Mouse (Mus musculus): ENCODE measurements around the gene Arhgef12. TPM values are rescaled to one million over a fixed set of nuclear protein-coding genes. Genes with fewer than 3 reads are reported as not detected.

Arhgef12 gene
- total and polyA plus RNA-seq, 3 experiments, result 11.8 to 33.5 (median 14.7) TPM

- no peak for DNase-seq (ENCODE audit: low read depth, low spot score)
- H3K9ac ChIP-seq (ENCODE audit: control insufficient read depth, low read depth, low read length, poor library complexity, severe bottlenecking), result no peak overlapping the region
- peaks cover 6 to 33% of the 10 kb centered on the region in 2 experiments for H3K4me1 ChIP-seq (ENCODE audit: control insufficient read depth in 1 of 2, insufficient read depth in 2 of 2, low read length in 2 of 2)
- H3K79me2 ChIP-seq (ENCODE audit: control insufficient read depth, insufficient read depth, low read length, poor library complexity), result no peaks in the 10 kb centered on the region
- TF ChIP-seq ZC3H11A (IDR thresholded peaks at IDR 0.05; ENCODE audit: low read depth, low read length), result no peak
- H3K9me3 ChIP-seq (replicated peaks; ENCODE audit: insufficient read depth, low read length), result no peaks in the 10 kb centered on the region
- peaks cover 0 to 15% of the 10 kb centered on the region in 2 experiments; a peak in 2 of 4 replicates for H3K36me3 ChIP-seq (ENCODE audit: control insufficient read depth in 1 of 2, insufficient read depth in 2 of 2, low read length in 2 of 2)
- peaks cover 3 to 4% of the 10 kb centered on the region in 2 experiments for H3K27me3 ChIP-seq (ENCODE audit: control insufficient read depth in 1 of 2, insufficient read depth in 2 of 2, low read length in 2 of 2)
- H3K27ac ChIP-seq (ENCODE audit: control insufficient read depth, low read depth, low read length), result no peak overlapping the region
- no peak overlapping the region for H3K4me3 ChIP-seq (ENCODE audit: control insufficient read depth in 1 of 2, insufficient read depth in 1 of 2, low read depth in 2 of 2, low read length in 2 of 2)
Observed at GRCm38 (mm10) chr9:43151779-43152178, 44.7 kb upstream of the Arhgef12 start.

GRCm38 (mm10) chr9:43150957-43151356, 43.9 kb upstream of the Arhgef12 start:
- peak; percentile 68 for DNase-seq (ENCODE audit: low read depth, low spot score)
- H3K9ac ChIP-seq (ENCODE audit: control insufficient read depth, low read depth, low read length, poor library complexity, severe bottlenecking), result no peak overlapping the region; the same call in 1 of the 2 replicates

GRCm38 (mm10) chr9:43150075-43150474, 43.0 kb upstream of the Arhgef12 start:
- no peaks in the 10 kb centered on the region for H3K79me2 ChIP-seq (ENCODE audit: control insufficient read depth, insufficient read depth, low read length, poor library complexity)
- peak; percentile 90 for DNase-seq (ENCODE audit: low read depth, low spot score)
- H3K4me3 ChIP-seq (ENCODE audit: control insufficient read depth in 1 of 2, insufficient read depth in 1 of 2, low read depth in 2 of 2, low read length in 2 of 2), result peak overlapping the region; percentile 30 to 46; a peak in 2 of 4 replicates
- H3K36me3 ChIP-seq (ENCODE audit: control insufficient read depth in 1 of 2, insufficient read depth in 2 of 2, low read length in 2 of 2), result peaks cover 0 to 15% of the 10 kb centered on the region in 2 experiments; a peak in 2 of 4 replicates
- H3K9ac ChIP-seq (ENCODE audit: control insufficient read depth, low read depth, low read length, poor library complexity, severe bottlenecking), result no peak overlapping the region
- H3K27ac ChIP-seq (ENCODE audit: control insufficient read depth, low read depth, low read length), result peak overlapping the region; percentile 36
- H3K9me3 ChIP-seq (replicated peaks; ENCODE audit: insufficient read depth, low read length), result no peaks in the 10 kb centered on the region
- H3K4me1 ChIP-seq (ENCODE audit: control insufficient read depth in 1 of 2, insufficient read depth in 2 of 2, low read length in 2 of 2), result peaks cover 6 to 33% of the 10 kb centered on the region in 2 experiments
- H3K27me3 ChIP-seq (ENCODE audit: control insufficient read depth in 1 of 2, insufficient read depth in 2 of 2, low read length in 2 of 2), result peaks cover 2 to 3% of the 10 kb centered on the region in 2 experiments
- peak; percentile 69 for TF ChIP-seq MAX (IDR thresholded peaks at IDR 0.05; ENCODE audit: low read length)
- TF ChIP-seq ZC3H11A (IDR thresholded peaks at IDR 0.05; ENCODE audit: low read depth, low read length), result no peak
- TF ChIP-seq TBP (IDR thresholded peaks at IDR 0.05; ENCODE audit: low read depth, low read length), result 0 out of 2 replicates have a peak, but pooled peaks have one; percentile 21
- 0 out of 2 replicates have a peak, but pooled peaks have one; percentile 9 for TF ChIP-seq ZNF384 (IDR thresholded peaks at IDR 0.05; ENCODE audit: low read depth, low read length)
- TF ChIP-seq RCOR1 (IDR thresholded peaks at IDR 0.05; ENCODE audit: low read depth, low read length), result peak; percentile 82; the same call in 1 of the 2 replicates
- TF ChIP-seq EP300 (IDR thresholded peaks at IDR 0.05; ENCODE audit: low read depth in 1 of 2, low read length in 2 of 2), result peak; percentile 72 to 77
- no peak for TF ChIP-seq MYB (IDR thresholded peaks at IDR 0.05; ENCODE audit: low read depth, low read length)
- TF ChIP-seq SMC3 (IDR thresholded peaks at IDR 0.05; ENCODE audit: low read depth, low read length), result 0 out of 2 replicates have a peak, but pooled peaks have one; percentile 8
- TF ChIP-seq MYC (IDR thresholded peaks at IDR 0.05; ENCODE audit: low read depth, low read length), result peak; percentile 77; the same call in 1 of the 2 replicates
- TF ChIP-seq E2F4 (IDR thresholded peaks at IDR 0.05; ENCODE audit: borderline replicate concordance, low read depth, low read length), result 0 out of 2 replicates have a peak, but pooled peaks have one; percentile 36
- peak; percentile 70 for TF ChIP-seq SIN3A (IDR thresholded peaks at IDR 0.05; ENCODE audit: low read length)
- TF ChIP-seq TAL1 (IDR thresholded peaks at IDR 0.05; ENCODE audit: low read length), result 0 out of 2 replicates have a peak, but pooled peaks have one; percentile 4
- TF ChIP-seq UBTF (IDR thresholded peaks at IDR 0.05; ENCODE audit: borderline replicate concordance, insufficient read depth, low read depth, low read length), result no peak
- TF ChIP-seq RAD21 (IDR thresholded peaks at IDR 0.05; ENCODE audit: low read depth, low read length), result no peak
- TF ChIP-seq NRF1 (IDR thresholded peaks at IDR 0.05; ENCODE audit: insufficient read depth, low read depth, low read length, poor library complexity, severe bottlenecking), result peak; percentile 79

More at GRCm38 (mm10) chr9:43150957-43151356, 43.9 kb upstream of the Arhgef12 start:
- Histone ChIP-seq H3K4me3 (ENCODE audit: control insufficient read depth in 1 of 2, insufficient read depth in 1 of 2, low read depth in 2 of 2, low read length in 2 of 2) (0 out of 4 replicates have a peak overlapping the region, but pooled peaks of 1 of the 2 experiments have one; percentile 10), H3K9me3 (replicated peaks; ENCODE audit: insufficient read depth, low read length) (no peaks in the 10 kb centered on the region), H3K27me3 (ENCODE audit: control insufficient read depth in 1 of 2, insufficient read depth in 2 of 2, low read length in 2 of 2) (peaks cover 3 to 4% of the 10 kb centered on the region in 2 experiments), H3K36me3 (ENCODE audit: control insufficient read depth in 1 of 2, insufficient read depth in 2 of 2, low read length in 2 of 2) (peaks cover 0 to 15% of the 10 kb centered on the region in 2 experiments; a peak in 2 of 4 replicates), H3K27ac (ENCODE audit: control insufficient read depth, low read depth, low read length) (peak overlapping the region; percentile 36), H3K4me1 (ENCODE audit: control insufficient read depth in 1 of 2, insufficient read depth in 2 of 2, low read length in 2 of 2) (peaks cover 6 to 33% of the 10 kb centered on the region in 2 experiments), H3K79me2 (ENCODE audit: control insufficient read depth, insufficient read depth, low read length, poor library complexity) (no peaks in the 10 kb centered on the region)
- TF ChIP-seq POLR2AphosphoS2 (IDR thresholded peaks at IDR 0.05; ENCODE audit: low read length), result no peak
- TF ChIP-seq EP300 (IDR thresholded peaks at IDR 0.05; ENCODE audit: low read depth in 1 of 2, low read length in 2 of 2), result peak; percentile 67; a peak in 2 of 4 replicates
- TF ChIP-seq POLR2A (IDR thresholded peaks at IDR 0.05; ENCODE audit: control insufficient read depth in 1 of 2, insufficient read depth in 1 of 2, low read depth in 1 of 2, low read length in 2 of 2, poor library complexity in 1 of 2), result no peak
- no peak for TF ChIP-seq NELFE (IDR thresholded peaks at IDR 0.05; ENCODE audit: low read depth, low read length)
- TF ChIP-seq GABPA (IDR thresholded peaks at IDR 0.05; ENCODE audit: low read depth, low read length), result no peak
- no peak for TF ChIP-seq MAFK (IDR thresholded peaks at IDR 0.05; ENCODE audit: borderline replicate concordance, low read depth, low read length)
- TF ChIP-seq ZNF384 (IDR thresholded peaks at IDR 0.05; ENCODE audit: low read depth, low read length), result peak; percentile 84
- peak; percentile 63; the same call in 1 of the 2 replicates for TF ChIP-seq RCOR1 (IDR thresholded peaks at IDR 0.05; ENCODE audit: low read depth, low read length)
- TF ChIP-seq MYB (IDR thresholded peaks at IDR 0.05; ENCODE audit: low read depth, low read length), result 0 out of 2 replicates have a peak, but pooled peaks have one; percentile 10
- peak; percentile 78 for TF ChIP-seq TCF12 (IDR thresholded peaks at IDR 0.05; ENCODE audit: low read depth, low read length)
- TF ChIP-seq CTCF (IDR thresholded peaks at IDR 0.05 in 2 of 3, conservative IDR thresholded peaks at IDR 0.05 in 1 of 3; ENCODE audit: control insufficient read depth in 1 of 3, insufficient read depth in 1 of 3, low read depth in 2 of 3, low read length in 3 of 3, poor library complexity in 1 of 3, severe bottlenecking in 1 of 3), result no peak
- TF ChIP-seq NRF1 (IDR thresholded peaks at IDR 0.05; ENCODE audit: insufficient read depth, low read depth, low read length, poor library complexity, severe bottlenecking), result no peak
- no peak for TF ChIP-seq USF1 (IDR thresholded peaks at IDR 0.05; ENCODE audit: low read depth, low read length)
- no peak for TF ChIP-seq TBP (IDR thresholded peaks at IDR 0.05; ENCODE audit: low read depth, low read length)
- TF ChIP-seq RAD21 (IDR thresholded peaks at IDR 0.05; ENCODE audit: low read depth, low read length), result no peak
- TF ChIP-seq UBTF (IDR thresholded peaks at IDR 0.05; ENCODE audit: borderline replicate concordance, insufficient read depth, low read depth, low read length), result no peak
- TF ChIP-seq ZMIZ1 (IDR thresholded peaks at IDR 0.05; ENCODE audit: low read depth, low read length), result no peak
- peak; percentile 84 for TF ChIP-seq ETS1 (IDR thresholded peaks at IDR 0.05; ENCODE audit: low read depth, low read length)
- 0 out of 2 replicates have a peak, but pooled peaks have one; percentile 28 for TF ChIP-seq SIN3A (IDR thresholded peaks at IDR 0.05; ENCODE audit: low read length)
- 0 out of 2 replicates have a peak, but pooled peaks have one; percentile 43 for TF ChIP-seq GATA1 (IDR thresholded peaks at IDR 0.05; ENCODE audit: low read depth, low read length)
- no peak for TF ChIP-seq ZKSCAN1 (IDR thresholded peaks at IDR 0.05; ENCODE audit: low read depth, low read length)
- peak; percentile 49 for TF ChIP-seq TAL1 (IDR thresholded peaks at IDR 0.05; ENCODE audit: low read length)

Measured in MEL (cell line).